Mouse (Mus musculus): Measurements from ENCODE around the gene Map2k4.

Map2k4 gene

GRCm38 (mm10) chr11:65788154-65788553 is at the start of gene Map2k4:
TSS of gene Map2k4 (minus strand) at chr11:65788297.
- DNase-seq (ENCODE audit: low spot score in 2 of 2) = peak; percentile 92 to 93

GRCm38 (mm10) chr11:65824556-65824955 is 36.5 kb upstream of the Map2k4 start:
- no peak for DNase-seq (ENCODE audit: low spot score in 2 of 2)

GRCm38 (mm10) chr11:65820877-65821276 is 32.8 kb upstream of the Map2k4 start:
- DNase-seq (ENCODE audit: low spot score in 2 of 2) = peak; percentile 40 to 41

GRCm38 (mm10) chr11:65820280-65820679 is 32.2 kb upstream of the Map2k4 start:
- DNase-seq (ENCODE audit: low spot score in 2 of 2) = no peak

- DNase-seq (ENCODE audit: low spot score in 2 of 2) = no peak
These were observed 30.1 kb upstream of the Map2k4 start for GRCm38 (mm10) chr11:65818193-65818592.

- no peak for DNase-seq (ENCODE audit: low spot score in 2 of 2)
These were observed 28.1 kb upstream of the Map2k4 start for GRCm38 (mm10) chr11:65816237-65816636.

GRCm38 (mm10) chr11:65814381-65814780 is 26.3 kb upstream of the Map2k4 start:
- no peak for DNase-seq (ENCODE audit: low spot score in 2 of 2)

- no peak for DNase-seq (ENCODE audit: low spot score in 2 of 2)
These were observed 24.0 kb upstream of the Map2k4 start for GRCm38 (mm10) chr11:65812088-65812487.

- no peak for DNase-seq (ENCODE audit: low spot score in 2 of 2)
These were observed 19.5 kb upstream of the Map2k4 start for GRCm38 (mm10) chr11:65807601-65808000.

- peak; percentile 87 to 92 for DNase-seq (ENCODE audit: low spot score in 2 of 2)
These were observed 18.9 kb upstream of the Map2k4 start, which contains the start of gene Zkscan6 for GRCm38 (mm10) chr11:65806909-65807504. TSS of gene Zkscan6 (plus strand) at chr11:65807175.

- DNase-seq (ENCODE audit: low spot score in 2 of 2) = peak; percentile 55 to 61
These were observed 18.3 kb upstream of the Map2k4 start for GRCm38 (mm10) chr11:65806321-65806904.

- no peak for DNase-seq (ENCODE audit: low spot score in 2 of 2)
These were observed 13.8 kb upstream of the Map2k4 start for GRCm38 (mm10) chr11:65801899-65802298.

GRCm38 (mm10) chr11:65795896-65796295 is 7.8 kb upstream of the Map2k4 start:
- DNase-seq (ENCODE audit: low spot score in 2 of 2) = no peak

- DNase-seq (ENCODE audit: low spot score in 2 of 2) = no peak
These were observed 6.5 kb upstream of the Map2k4 start for GRCm38 (mm10) chr11:65794428-65795219.

- DNase-seq (ENCODE audit: low spot score in 2 of 2) = peak in 1 of 2 experiments; percentile 24
These were observed 511 bp downstream of the Map2k4 start for GRCm38 (mm10) chr11:65787421-65788151.

GRCm38 (mm10) chr11:65786160-65786559 is 1.9 kb downstream of the Map2k4 start:
- no peak for DNase-seq (ENCODE audit: low spot score in 2 of 2)

- DNase-seq (ENCODE audit: low spot score in 2 of 2) = no peak
These were observed 6.5 kb downstream of the Map2k4 start for GRCm38 (mm10) chr11:65781596-65781995.

- DNase-seq (ENCODE audit: low spot score in 2 of 2) = no peak
These were observed 8.5 kb downstream of the Map2k4 start for GRCm38 (mm10) chr11:65779578-65779977.

- DNase-seq (ENCODE audit: low spot score in 2 of 2) = no peak
These were observed 9.0 kb downstream of the Map2k4 start for GRCm38 (mm10) chr11:65779066-65779465.

GRCm38 (mm10) chr11:65777810-65778209 is 10.3 kb downstream of the Map2k4 start:
- DNase-seq (ENCODE audit: low spot score in 2 of 2) = no peak

GRCm38 (mm10) chr11:65776906-65777611 is 11.0 kb downstream of the Map2k4 start:
- no peak for DNase-seq (ENCODE audit: low spot score in 2 of 2)

All from spleen, postnatal 36 days (tissue).